Mouse (Mus musculus): ENCODE measurements at regions not wholly inside any gene's neighbourhood (a gene's known extent, or its start where the extent isn't known, plus 50 kb on each side); places are given as distances from the start of the nearest gene placed in this dataset.

DNA sequence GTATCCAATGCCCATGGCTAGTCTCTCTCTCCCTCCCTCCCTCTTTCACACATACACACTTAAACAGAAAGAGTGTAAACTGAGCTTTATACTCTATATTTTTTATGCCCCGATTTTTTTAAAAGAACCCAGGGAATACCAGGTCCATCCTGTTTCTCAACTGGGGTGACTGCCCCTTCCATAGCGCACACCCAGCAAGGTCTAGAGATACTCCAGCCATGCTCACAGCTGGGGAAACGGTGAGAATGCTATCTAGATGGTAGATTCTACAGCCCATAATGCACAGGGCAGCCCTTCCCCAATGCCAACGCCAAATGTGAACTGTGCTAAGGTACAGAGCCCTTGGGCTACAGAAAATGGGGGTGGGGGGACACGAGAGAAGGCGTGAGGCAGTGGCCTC is 51.2 kb upstream of the Tln2 start:
- H3K4me1 ChIP-seq (ENCODE audit: control insufficient read depth, insufficient read depth, low read length) = no peaks in the 10 kb centered on the region
- H3K27me3 ChIP-seq (replicated peaks; ENCODE audit: control insufficient read depth, insufficient read depth, low read length) = no peaks in the 10 kb centered on the region
- H3K9ac ChIP-seq (ENCODE audit: low read length) = no peak overlapping the region
- no peak overlapping the region for H3K27ac ChIP-seq (ENCODE audit: low read depth, low read length)
- no peak overlapping the region for H3K4me2 ChIP-seq (ENCODE audit: low read length)
- H3K36me3 ChIP-seq (ENCODE audit: control insufficient read depth, insufficient read depth, low read length) = no peaks in the 10 kb centered on the region
- ATAC-seq (no peak), DNase-seq (ENCODE audit: low spot score) (no peak)
- 94% methylated on average over 6 of the region's 6 CpGs for WGBS
- H3K4me3 ChIP-seq (ENCODE audit: low read depth, low read length) = no peak overlapping the region
- no peaks in the 10 kb centered on the region for H3K9me3 ChIP-seq (replicated peaks; ENCODE audit: control insufficient read depth, low read length)

GRCm38 (mm10) chr9:67611676-67612075 is 52.2 kb upstream of the Tln2 start:
- Histone ChIP-seq H3K4me1 (ENCODE audit: control insufficient read depth, insufficient read depth, low read length) (no peaks in the 10 kb centered on the region), H3K27ac (ENCODE audit: low read depth, low read length) (no peak overlapping the region), H3K4me2 (ENCODE audit: low read length) (no peak overlapping the region), H3K4me3 (ENCODE audit: low read depth, low read length) (no peak overlapping the region), H3K9me3 (replicated peaks; ENCODE audit: control insufficient read depth, low read length) (no peaks in the 10 kb centered on the region), H3K27me3 (replicated peaks; ENCODE audit: control insufficient read depth, insufficient read depth, low read length) (no peaks in the 10 kb centered on the region), H3K9ac (ENCODE audit: low read length) (no peak overlapping the region), H3K36me3 (ENCODE audit: control insufficient read depth, insufficient read depth, low read length) (no peaks in the 10 kb centered on the region)
- no peak for DNase-seq (ENCODE audit: low spot score)
- no peak for ATAC-seq
- whole genome bisulfite sequencing = 91% methylated on average over 6 of the region's 6 CpGs

DNA sequence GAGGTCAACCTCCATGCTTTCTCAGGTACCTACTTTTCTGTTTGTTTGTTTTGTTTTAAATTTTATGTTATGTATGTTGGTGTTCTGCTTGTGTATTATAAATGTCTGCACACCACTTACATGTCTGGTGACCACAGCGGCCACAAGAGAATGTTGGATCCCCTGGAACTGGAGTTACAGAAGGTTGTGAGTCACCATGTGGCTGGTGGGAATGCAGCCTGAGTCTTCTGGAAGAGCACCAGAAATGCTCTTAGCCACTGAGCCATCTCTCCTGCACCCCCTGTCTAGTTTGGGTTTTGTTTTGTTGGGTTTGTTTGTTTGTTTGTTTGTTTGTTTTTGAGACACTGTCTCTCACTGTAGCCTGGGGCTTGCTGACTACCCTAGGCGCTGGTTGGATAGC is 52.6 kb upstream of the Tln2 start:
- ATAC-seq (no peak), DNase-seq (ENCODE audit: low spot score) (no peak)
- H3K4me3 ChIP-seq (ENCODE audit: low read depth, low read length) = no peak overlapping the region
- H3K4me2 ChIP-seq (ENCODE audit: low read length) = no peak overlapping the region
- H3K27ac ChIP-seq (ENCODE audit: low read depth, low read length) = no peak overlapping the region
- H3K4me1 ChIP-seq (ENCODE audit: control insufficient read depth, insufficient read depth, low read length) = no peaks in the 10 kb centered on the region
- H3K36me3 ChIP-seq (ENCODE audit: control insufficient read depth, insufficient read depth, low read length) = no peaks in the 10 kb centered on the region
- no peaks in the 10 kb centered on the region for H3K27me3 ChIP-seq (replicated peaks; ENCODE audit: control insufficient read depth, insufficient read depth, low read length)
- WGBS = 98% methylated on average over 2 of the region's 2 CpGs
- no peak overlapping the region for H3K9ac ChIP-seq (ENCODE audit: low read length)
- H3K9me3 ChIP-seq (replicated peaks; ENCODE audit: control insufficient read depth, low read length) = no peaks in the 10 kb centered on the region

GRCm38 (mm10) chr9:67614068-67614727 is 54.7 kb upstream of the Tln2 start:
- H3K9ac ChIP-seq (ENCODE audit: low read length) = no peak overlapping the region
- ATAC-seq (no peak), DNase-seq (ENCODE audit: low spot score) (no peak)
- no peaks in the 10 kb centered on the region; the same call in 1 of the 2 replicates for H3K4me1 ChIP-seq (ENCODE audit: control insufficient read depth, insufficient read depth, low read length)
- H3K27ac ChIP-seq (ENCODE audit: low read depth, low read length) = no peak overlapping the region
- no peaks in the 10 kb centered on the region for H3K36me3 ChIP-seq (ENCODE audit: control insufficient read depth, insufficient read depth, low read length)
- no peaks in the 10 kb centered on the region for H3K27me3 ChIP-seq (replicated peaks; ENCODE audit: control insufficient read depth, insufficient read depth, low read length)
- H3K9me3 ChIP-seq (replicated peaks; ENCODE audit: control insufficient read depth, low read length) = no peaks in the 10 kb centered on the region
- no peak overlapping the region for H3K4me2 ChIP-seq (ENCODE audit: low read length)
- WGBS = 84% methylated on average over 2 of the region's 2 CpGs
- H3K4me3 ChIP-seq (ENCODE audit: low read depth, low read length) = no peak overlapping the region

DNA sequence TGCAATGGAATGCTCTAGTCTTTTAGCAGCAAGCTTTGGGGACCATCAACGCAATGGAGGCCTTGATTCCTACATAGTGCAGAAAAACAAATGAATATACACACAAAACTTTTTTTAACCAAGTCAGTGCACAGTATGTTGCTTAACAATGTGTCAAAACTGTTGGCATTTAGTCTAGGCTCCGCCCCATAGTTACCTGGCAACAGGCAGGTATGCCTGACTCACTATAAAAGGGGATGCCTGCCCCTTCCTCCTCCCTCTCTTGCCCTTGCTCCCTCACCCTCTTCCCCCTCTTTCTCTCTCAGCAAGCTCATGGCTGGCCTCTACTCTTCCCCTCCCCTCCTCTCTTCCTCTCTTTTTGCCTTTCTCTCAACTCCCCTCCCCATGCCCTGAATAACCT is 56.7 kb upstream of the Tln2 start:
- H3K4me2 ChIP-seq (ENCODE audit: low read length) = no peak overlapping the region
- H3K27ac ChIP-seq (ENCODE audit: low read depth, low read length) = no peak overlapping the region
- H3K36me3 ChIP-seq (ENCODE audit: control insufficient read depth, insufficient read depth, low read length) = no peaks in the 10 kb centered on the region
- no peak for DNase-seq (ENCODE audit: low spot score)
- no peaks in the 10 kb centered on the region for H3K27me3 ChIP-seq (replicated peaks; ENCODE audit: control insufficient read depth, insufficient read depth, low read length)
- H3K4me1 ChIP-seq (ENCODE audit: control insufficient read depth, insufficient read depth, low read length) = no peaks in the 10 kb centered on the region; the same call in 1 of the 2 replicates
- H3K4me3 ChIP-seq (ENCODE audit: low read depth, low read length) = no peak overlapping the region
- ATAC-seq = no peak
- H3K9me3 ChIP-seq (replicated peaks; ENCODE audit: control insufficient read depth, low read length) = no peaks in the 10 kb centered on the region
- H3K9ac ChIP-seq (ENCODE audit: low read length) = no peak overlapping the region
- WGBS = 91% methylated on average over 2 of the region's 2 CpGs

GRCm38 (mm10) chr9:67617341-67618217 is 58.1 kb upstream of the Tln2 start:
- DNase-seq (ENCODE audit: low spot score) = peak; percentile 27
- ATAC-seq = no peak
- Histone ChIP-seq H3K4me1 (ENCODE audit: control insufficient read depth, insufficient read depth, low read length) (no peaks in the 10 kb centered on the region; the same call in 1 of the 2 replicates), H3K9ac (ENCODE audit: low read length) (no peak overlapping the region), H3K27me3 (replicated peaks; ENCODE audit: control insufficient read depth, insufficient read depth, low read length) (no peaks in the 10 kb centered on the region), H3K4me3 (ENCODE audit: low read depth, low read length) (no peak overlapping the region), H3K27ac (ENCODE audit: low read depth, low read length) (no peak overlapping the region), H3K9me3 (replicated peaks; ENCODE audit: control insufficient read depth, low read length) (no peaks in the 10 kb centered on the region), H3K4me2 (ENCODE audit: low read length) (no peak overlapping the region), H3K36me3 (ENCODE audit: control insufficient read depth, insufficient read depth, low read length) (no peaks in the 10 kb centered on the region)
- WGBS = 42% methylated on average over 14 of the region's 14 CpGs

GRCm38 (mm10) chr9:67620945-67621344 is 61.4 kb upstream of the Tln2 start:
- Histone ChIP-seq H3K4me1 (ENCODE audit: control insufficient read depth, insufficient read depth, low read length) (no peaks in the 10 kb centered on the region; the same call in 1 of the 2 replicates), H3K4me3 (ENCODE audit: low read depth, low read length) (no peak overlapping the region), H3K9ac (ENCODE audit: low read length) (no peak overlapping the region), H3K36me3 (ENCODE audit: control insufficient read depth, insufficient read depth, low read length) (no peaks in the 10 kb centered on the region), H3K9me3 (replicated peaks; ENCODE audit: control insufficient read depth, low read length) (no peaks in the 10 kb centered on the region), H3K27me3 (replicated peaks; ENCODE audit: control insufficient read depth, insufficient read depth, low read length) (no peaks in the 10 kb centered on the region), H3K4me2 (ENCODE audit: low read length) (no peak overlapping the region), H3K27ac (ENCODE audit: low read depth, low read length) (no peak overlapping the region)
- 44% methylated on average over 3 of the region's 3 CpGs for WGBS
- no peak for DNase-seq (ENCODE audit: low spot score)
- no peak for ATAC-seq

- H3K4me3 ChIP-seq (ENCODE audit: low read depth, low read length) = no peak overlapping the region
- WGBS = 87% methylated on average over 2 of the region's 2 CpGs
- H3K4me1 ChIP-seq (ENCODE audit: control insufficient read depth, insufficient read depth, low read length) = peaks cover 5% of the 10 kb centered on the region
- no peak overlapping the region for H3K9ac ChIP-seq (ENCODE audit: low read length)
- ATAC-seq = no peak
- no peak overlapping the region for H3K27ac ChIP-seq (ENCODE audit: low read depth, low read length)
- H3K4me2 ChIP-seq (ENCODE audit: low read length) = no peak overlapping the region
- no peak for DNase-seq (ENCODE audit: low spot score)
- H3K9me3 ChIP-seq (replicated peaks; ENCODE audit: control insufficient read depth, low read length) = no peaks in the 10 kb centered on the region
- peaks cover 9% of the 10 kb centered on the region; the same call in 1 of the 2 replicates for H3K27me3 ChIP-seq (replicated peaks; ENCODE audit: control insufficient read depth, insufficient read depth, low read length)
- no peaks in the 10 kb centered on the region for H3K36me3 ChIP-seq (ENCODE audit: control insufficient read depth, insufficient read depth, low read length)
These were observed 67.7 kb upstream of the Tln2 start for GRCm38 (mm10) chr9:67627196-67627595.

GRCm38 (mm10) chr9:67629624-67630023 is 70.1 kb upstream of the Tln2 start:
- H3K27ac ChIP-seq (ENCODE audit: low read depth, low read length) = no peak overlapping the region
- peaks cover 12% of the 10 kb centered on the region for H3K4me1 ChIP-seq (ENCODE audit: control insufficient read depth, insufficient read depth, low read length)
- H3K4me3 ChIP-seq (ENCODE audit: low read depth, low read length) = no peak overlapping the region
- H3K27me3 ChIP-seq (replicated peaks; ENCODE audit: control insufficient read depth, insufficient read depth, low read length) = peaks cover 9% of the 10 kb centered on the region; the same call in 1 of the 2 replicates
- 40% methylated on average over 6 of the region's 6 CpGs for WGBS
- H3K36me3 ChIP-seq (ENCODE audit: control insufficient read depth, insufficient read depth, low read length) = no peaks in the 10 kb centered on the region
- H3K4me2 ChIP-seq (ENCODE audit: low read length) = no peak overlapping the region
- no peak overlapping the region for H3K9ac ChIP-seq (ENCODE audit: low read length)
- no peak for DNase-seq (ENCODE audit: low spot score)
- no peaks in the 10 kb centered on the region for H3K9me3 ChIP-seq (replicated peaks; ENCODE audit: control insufficient read depth, low read length)
- ATAC-seq = no peak
